ENCODE assay signal across 11 mouse cellular contexts in the genomic region with DNA sequence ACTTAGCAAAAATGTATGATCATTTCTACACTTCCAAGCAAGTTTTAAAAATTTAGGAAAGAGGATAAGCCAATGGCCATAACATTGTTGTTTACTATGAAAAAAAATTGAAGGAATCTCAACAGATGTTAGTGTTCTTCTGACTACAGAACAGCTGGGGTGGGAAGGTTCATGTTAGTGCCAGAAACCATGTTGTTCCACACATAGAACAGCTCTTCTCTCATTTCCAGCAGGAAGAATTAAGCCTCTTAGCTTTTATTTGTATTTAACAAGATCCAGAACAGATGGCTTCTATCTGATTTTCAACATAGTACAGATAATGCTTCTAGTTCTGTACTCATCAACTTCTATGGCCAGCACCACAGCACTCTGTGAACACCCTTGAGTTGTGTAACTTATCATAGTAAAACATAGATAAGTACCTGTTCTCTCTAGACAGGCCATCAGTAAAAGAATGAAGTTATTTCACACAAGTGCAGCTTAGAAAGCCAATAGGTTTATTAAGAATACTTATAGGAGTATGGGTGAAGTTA.
"Had no signal": no experiment of that assay in that cellular context is flagged by ENCODE, and none has a peak within 500 bp of the region (broad histone marks: within the 10 kb centered on the region; RNA-seq: fewer than 3 reads in every experiment).

No protein-coding gene starts in this region.

- H3K4me2 ChIP-seq: limb, embryonic 12.5 days; midbrain, embryonic 13.5 days had no signal

- H3K9me3 ChIP-seq: midbrain, embryonic 13.5 days had no signal

- H3K27me3 ChIP-seq: limb, embryonic 12.5 days; midbrain, embryonic 13.5 days had no signal

- H3K4me1 ChIP-seq: limb, embryonic 12.5 days; midbrain, embryonic 13.5 days had no signal

- ATAC-seq: midbrain, embryonic 13.5 days had no signal

- H3K9ac ChIP-seq: limb, embryonic 12.5 days; liver, embryonic 14.5 days; midbrain, embryonic 13.5 days had no signal

- DNase-seq: kidney, adult 18-20 months; kidney, postnatal 36 days; layer of hippocampus, adult 9-11 months; layer of hippocampus, postnatal 36 days; lung, adult 2 months; right cerebral cortex, postnatal 14 days; thymus, adult 2 months; thymus, postnatal 25 days had no signal

- H3K36me3 ChIP-seq: limb, embryonic 12.5 days; midbrain, embryonic 13.5 days had no signal

- H3K27ac ChIP-seq: limb, embryonic 12.5 days; liver, embryonic 14.5 days; midbrain, embryonic 13.5 days had no signal

- H3K4me3 ChIP-seq: limb, embryonic 12.5 days; midbrain, embryonic 13.5 days had no signal
